In the genomic region with DNA sequence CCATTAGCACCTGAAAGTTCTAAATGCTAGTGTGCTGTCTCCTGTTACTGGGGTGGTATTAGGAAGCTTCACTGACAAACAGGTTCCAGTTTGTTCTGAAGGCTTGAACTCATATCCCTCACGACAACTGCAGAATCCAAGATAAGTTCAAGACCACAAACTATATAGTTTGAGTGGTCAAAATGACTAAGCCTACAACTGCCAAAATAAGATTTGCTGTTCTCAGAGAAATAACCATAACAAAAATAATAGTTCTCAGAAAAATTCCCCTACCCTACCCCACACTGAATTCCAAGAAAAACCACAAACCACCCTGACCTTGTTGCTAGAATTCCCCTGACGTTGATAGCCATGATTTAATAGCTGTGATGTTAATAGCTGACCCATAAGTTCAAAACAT, we compare ENCODE assay signal across 27 mouse cellular contexts. TPM values are rescaled to one million over a fixed set of nuclear protein-coding genes. Genes with fewer than 3 reads are reported as not detected.
DNase-seq lines count a peak whose midpoint lies in the region; ATAC-seq and TF ChIP-seq lines count a peak whose summit lies in the region.
"Had no signal": no experiment of that assay in that cellular context is flagged by ENCODE, and none has a peak within 500 bp of the region (broad histone marks: within the 10 kb centered on the region; RNA-seq: fewer than 3 reads in every experiment).

No protein-coding gene starts in this region.

- no peaks in the 10 kb centered on the region for H3K27me3 ChIP-seq in kidney, postnatal 0 days (ENCODE audit: insufficient read depth, low read length)
- no peaks in the 10 kb centered on the region for H3K27me3 ChIP-seq in stomach, embryonic 16.5 days (ENCODE audit: control insufficient read depth, insufficient read depth, low read length)
- H3K27me3 ChIP-seq in stomach, postnatal 0 days (ENCODE audit: control insufficient read depth, insufficient read depth, low read length): no peaks in the 10 kb centered on the region
- H3K27me3 ChIP-seq in MEL (ENCODE audit: control insufficient read depth in 1 of 2, insufficient read depth in 2 of 2, low read length in 2 of 2): peaks cover 2 to 5% of the 10 kb centered on the region in 2 experiments; a peak in 2 of 4 replicates
- no peaks in the 10 kb centered on the region for H3K27me3 ChIP-seq in cerebellum, adult 2 months (ENCODE audit: control insufficient read depth, insufficient read depth, low read length)
- no peaks in the 10 kb centered on the region for H3K27me3 ChIP-seq in intestine, postnatal 0 days (replicated peaks; ENCODE audit: control insufficient read depth, insufficient read depth, low read length)
- H3K27me3 ChIP-seq: embryonic facial prominence, embryonic 12.5 days; embryonic facial prominence, embryonic 15.5 days; heart, embryonic 12.5 days; heart, embryonic 15.5 days had no signal

- ATAC-seq in kidney, postnatal 0 days (replicated peaks; ENCODE audit: low FRiP score, low read depth): no peak
- ATAC-seq in stomach, embryonic 16.5 days (ENCODE audit: insufficient read depth, low FRiP score): no peak
- no peak for ATAC-seq in stomach, postnatal 0 days (ENCODE audit: low FRiP score, low TSS enrichment)
- no peak for ATAC-seq in intestine, postnatal 0 days
- ATAC-seq: activated CD4-positive, CD25-positive, alpha-beta regulatory T cell, adult 4 months; forebrain, embryonic 14.5 days; forebrain, postnatal 0 days; hindbrain, postnatal 0 days; inflammation-experienced regulatory T-cells, adult 6 months had no signal

- H3K4me3 ChIP-seq in kidney, postnatal 0 days (replicated peaks; ENCODE audit: low read depth, low read length): no peak overlapping the region
- no peak overlapping the region for H3K4me3 ChIP-seq in stomach, embryonic 16.5 days (replicated peaks; ENCODE audit: low read length)
- H3K4me3 ChIP-seq in stomach, postnatal 0 days (ENCODE audit: low read depth, low read length): no peak overlapping the region
- no peak overlapping the region for H3K4me3 ChIP-seq in MEL (ENCODE audit: control insufficient read depth in 1 of 2, insufficient read depth in 1 of 2, low read depth in 2 of 2, low read length in 2 of 2)
- no peak overlapping the region for H3K4me3 ChIP-seq in cerebellum, adult 2 months (replicated peaks; ENCODE audit: insufficient read depth, low read depth, low read length)
- no peak overlapping the region for H3K4me3 ChIP-seq in intestine, postnatal 0 days (ENCODE audit: low read depth, low read length)
- H3K4me3 ChIP-seq: embryonic facial prominence, embryonic 12.5 days; embryonic facial prominence, embryonic 15.5 days; gastrocnemius, adult 2 months; heart, embryonic 12.5 days; heart, embryonic 15.5 days had no signal

- no peaks in the 10 kb centered on the region for H3K4me1 ChIP-seq in kidney, postnatal 0 days (replicated peaks; ENCODE audit: insufficient read depth, low read length)
- H3K4me1 ChIP-seq in stomach, embryonic 16.5 days (ENCODE audit: control insufficient read depth, insufficient read depth, low read length): no peaks in the 10 kb centered on the region
- H3K4me1 ChIP-seq in stomach, postnatal 0 days (replicated peaks; ENCODE audit: control insufficient read depth, insufficient read depth): no peaks in the 10 kb centered on the region
- H3K4me1 ChIP-seq in MEL (ENCODE audit: control insufficient read depth in 1 of 2, insufficient read depth in 2 of 2, low read length in 2 of 2): peaks cover 10 to 19% of the 10 kb centered on the region in 2 experiments
- no peaks in the 10 kb centered on the region for H3K4me1 ChIP-seq in cerebellum, adult 2 months (ENCODE audit: control insufficient read depth, insufficient read depth, low read length)
- H3K4me1 ChIP-seq in intestine, postnatal 0 days (replicated peaks; ENCODE audit: control insufficient read depth, insufficient read depth, low read length): no peaks in the 10 kb centered on the region
- H3K4me1 ChIP-seq: embryonic facial prominence, embryonic 12.5 days; embryonic facial prominence, embryonic 15.5 days; heart, embryonic 12.5 days; heart, embryonic 15.5 days had no signal

- no peak overlapping the region for H3K4me2 ChIP-seq in kidney, postnatal 0 days (ENCODE audit: low read length)
- no peak overlapping the region for H3K4me2 ChIP-seq in stomach, embryonic 16.5 days (ENCODE audit: low read depth, low read length)
- no peak overlapping the region for H3K4me2 ChIP-seq in stomach, postnatal 0 days (replicated peaks; ENCODE audit: low read depth)
- no peak overlapping the region for H3K4me2 ChIP-seq in intestine, postnatal 0 days (replicated peaks; ENCODE audit: low read depth)
- H3K4me2 ChIP-seq: embryonic facial prominence, embryonic 12.5 days; embryonic facial prominence, embryonic 15.5 days; heart, embryonic 12.5 days; heart, embryonic 15.5 days; hindbrain, embryonic 14.5 days had no signal

- WGBS in kidney, postnatal 0 days: 68% methylated on average over 2 of the region's 2 CpGs
- 69% methylated on average over 2 of the region's 2 CpGs for WGBS in stomach, embryonic 16.5 days
- WGBS in stomach, postnatal 0 days: 69% methylated on average over 2 of the region's 2 CpGs
- 89% methylated on average over 2 of the region's 2 CpGs for WGBS in cerebellum, adult 2 months
- WGBS in intestine, postnatal 0 days: 81% methylated on average over 2 of the region's 2 CpGs

- TF ChIP-seq CTCF in kidney, postnatal 0 days (IDR thresholded peaks at IDR 0.05; ENCODE audit: low read depth): no peak; the same call in 1 of the 2 replicates
- no peak for TF ChIP-seq CTCF in stomach, postnatal 0 days (IDR thresholded peaks at IDR 0.05; ENCODE audit: low read depth)
- TF ChIP-seq CTCF in MEL (IDR thresholded peaks at IDR 0.05 in 2 of 3, conservative IDR thresholded peaks at IDR 0.05 in 1 of 3; ENCODE audit: control insufficient read depth in 1 of 3, insufficient read depth in 1 of 3, low read depth in 2 of 3, low read length in 3 of 3, poor library complexity in 1 of 3, severe bottlenecking in 1 of 3): no peak
- no peak for TF ChIP-seq CTCF in cerebellum, adult 2 months (IDR thresholded peaks at IDR 0.05; ENCODE audit: borderline replicate concordance, insufficient read depth, low read depth, low read length)
- no peak for TF ChIP-seq CTCF in intestine, postnatal 0 days (IDR thresholded peaks at IDR 0.05; ENCODE audit: low read depth)

- H3K9me3 ChIP-seq in kidney, postnatal 0 days (replicated peaks; ENCODE audit: low read length): no peaks in the 10 kb centered on the region
- no peaks in the 10 kb centered on the region for H3K9me3 ChIP-seq in stomach, embryonic 16.5 days (replicated peaks; ENCODE audit: control insufficient read depth, low read length)
- H3K9me3 ChIP-seq in stomach, postnatal 0 days (ENCODE audit: control insufficient read depth, low read length): no peaks in the 10 kb centered on the region
- no peaks in the 10 kb centered on the region for H3K9me3 ChIP-seq in MEL (replicated peaks; ENCODE audit: insufficient read depth, low read length)
- H3K9me3 ChIP-seq in intestine, postnatal 0 days (ENCODE audit: control insufficient read depth): no peaks in the 10 kb centered on the region
- H3K9me3 ChIP-seq: embryonic facial prominence, embryonic 12.5 days; embryonic facial prominence, embryonic 15.5 days; heart, embryonic 15.5 days had no signal

- no peak overlapping the region for H3K27ac ChIP-seq in kidney, postnatal 0 days
- H3K27ac ChIP-seq in stomach, embryonic 16.5 days (ENCODE audit: low read length): peak overlapping the region; percentile 90; the same call in 1 of the 2 replicates
- no peak overlapping the region for H3K27ac ChIP-seq in stomach, postnatal 0 days (replicated peaks)
- H3K27ac ChIP-seq in MEL (ENCODE audit: control insufficient read depth, low read depth, low read length): no peak overlapping the region
- no peak overlapping the region for H3K27ac ChIP-seq in cerebellum, adult 2 months (ENCODE audit: insufficient read depth, low read length)
- no peak overlapping the region for H3K27ac ChIP-seq in intestine, postnatal 0 days (ENCODE audit: low read depth, low read length)
- H3K27ac ChIP-seq: embryonic facial prominence, embryonic 12.5 days; embryonic facial prominence, embryonic 15.5 days; gastrocnemius, adult 2 months; heart, embryonic 15.5 days; hindbrain, embryonic 14.5 days; hindbrain, postnatal 0 days had no signal

- H3K36me3 ChIP-seq in kidney, postnatal 0 days (ENCODE audit: insufficient read depth, low read length): no peaks in the 10 kb centered on the region
- H3K36me3 ChIP-seq in stomach, embryonic 16.5 days (ENCODE audit: control insufficient read depth, insufficient read depth, low read length): no peaks in the 10 kb centered on the region
- no peaks in the 10 kb centered on the region for H3K36me3 ChIP-seq in stomach, postnatal 0 days (ENCODE audit: control insufficient read depth, insufficient read depth, low read length)
- peaks cover 0 to 17% of the 10 kb centered on the region in 2 experiments; a peak in 2 of 4 replicates for H3K36me3 ChIP-seq in MEL (ENCODE audit: control insufficient read depth in 1 of 2, insufficient read depth in 2 of 2, low read length in 2 of 2)
- no peaks in the 10 kb centered on the region for H3K36me3 ChIP-seq in intestine, postnatal 0 days (ENCODE audit: control insufficient read depth, insufficient read depth)
- H3K36me3 ChIP-seq: embryonic facial prominence, embryonic 12.5 days; embryonic facial prominence, embryonic 15.5 days; heart, embryonic 12.5 days; heart, embryonic 15.5 days had no signal

- TF ChIP-seq POLR2A in MEL (IDR thresholded peaks at IDR 0.05; ENCODE audit: control insufficient read depth in 1 of 2, insufficient read depth in 1 of 2, low read depth in 1 of 2, low read length in 2 of 2, poor library complexity in 1 of 2): no peak
- no peak for TF ChIP-seq POLR2A in cerebellum, adult 2 months (IDR thresholded peaks at IDR 0.05; ENCODE audit: borderline replicate concordance, insufficient read depth, low read length)

- no peak for TF ChIP-seq EP300 in stomach, postnatal 0 days (optimal IDR thresholded peaks at IDR 0.05)
- peak; percentile 91 to 96 for TF ChIP-seq EP300 in MEL (IDR thresholded peaks at IDR 0.05; ENCODE audit: low read depth in 1 of 2, low read length in 2 of 2)

- no peak overlapping the region for H3K9ac ChIP-seq in kidney, postnatal 0 days (ENCODE audit: low read depth, low read length)
- H3K9ac ChIP-seq in stomach, embryonic 16.5 days (ENCODE audit: low read length): no peak overlapping the region
- no peak overlapping the region for H3K9ac ChIP-seq in stomach, postnatal 0 days (ENCODE audit: low read length)
- H3K9ac ChIP-seq in MEL (ENCODE audit: control insufficient read depth, low read depth, low read length, poor library complexity, severe bottlenecking): no peak overlapping the region
- no peak overlapping the region for H3K9ac ChIP-seq in intestine, postnatal 0 days (ENCODE audit: low read depth, low read length)
- H3K9ac ChIP-seq: embryonic facial prominence, embryonic 12.5 days; embryonic facial prominence, embryonic 15.5 days; forebrain, postnatal 0 days; heart, embryonic 12.5 days; heart, embryonic 15.5 days; hindbrain, embryonic 14.5 days had no signal

- H3K79me2 ChIP-seq in MEL (ENCODE audit: control insufficient read depth, insufficient read depth, low read length, poor library complexity): no peaks in the 10 kb centered on the region

- DNase-seq in kidney, postnatal 0 days (ENCODE audit: low spot score): peak; percentile 9
- no peak for DNase-seq in kidney, postnatal 10 days
- no peak for DNase-seq in stomach, postnatal 0 days (ENCODE audit: low spot score)
- DNase-seq in MEL (ENCODE audit: low read depth, low spot score): peak; percentile 84
- DNase-seq in cerebellum, adult 2 months: no peak
- DNase-seq: adrenal gland, postnatal 25 days; cerebellum, adult 18-20 months; cerebellum, adult 9-11 months; cerebellum, postnatal 25 days; forebrain, postnatal 0 days; gastrocnemius, adult 2 months; gastrocnemius, postnatal 14 days had no signal

- TF ChIP-seq RAD21 in MEL (IDR thresholded peaks at IDR 0.05; ENCODE audit: low read depth, low read length): no peak

RNA-seq across cellular contexts. Expression of a gene that starts 11.0 kb away (rescaled TPM):
- 12.6 and 14.5 TPM in 2 replicates for polyA plus RNA-seq in kidney, postnatal 0 days (2015; fragmentation: Nextera tagmentation; extraction: Ambion mirVana)
- 27.5 and 29.7 TPM in 2 replicates for polyA plus RNA-seq in stomach, embryonic 16.5 days (2015; fragmentation: Nextera tagmentation; extraction: Ambion mirVana)
- polyA plus RNA-seq in stomach, postnatal 0 days (2015; fragmentation: Nextera tagmentation; extraction: Ambion mirVana): 12.2 and 12.9 TPM in 2 replicates
- total RNA-seq in MEL (2012; rRNA removed): 58.6 and 67.8 TPM in 2 replicates
- polyA plus RNA-seq in MEL (2012; ENCODE audit: insufficient read depth in 1 of 2, insufficient read length in 2 of 2, low read depth in 1 of 2, low replicate concordance in 2 of 2, missing spikeins in 1 of 2): 100 to 1,000 TPM in 1 of 2 experiments, not detected in 1; 101 TPM
- 16.8 and 19.8 TPM in 2 replicates for polyA plus RNA-seq in cerebellum, adult 2 months (2012; rRNA removed)
- polyA plus RNA-seq in intestine, postnatal 0 days (2015; fragmentation: Nextera tagmentation; extraction: Ambion mirVana): 12.6 and 14.4 TPM in 2 replicates

RNA-seq across cellular contexts. Expression of a gene that starts 26.7 kb away (rescaled TPM):
- polyA plus RNA-seq in kidney, postnatal 0 days (2015; fragmentation: Nextera tagmentation; extraction: Ambion mirVana): 0.11 and 0.18 TPM in 2 replicates
- polyA plus RNA-seq in stomach, embryonic 16.5 days (2015; fragmentation: Nextera tagmentation; extraction: Ambion mirVana): 1.0 and 1.9 TPM in 2 replicates
- 0.47 and 0.61 TPM in 2 replicates for polyA plus RNA-seq in stomach, postnatal 0 days (2015; fragmentation: Nextera tagmentation; extraction: Ambion mirVana)
- total RNA-seq in MEL (2012; rRNA removed): not detected in 2 replicates
- not detected for polyA plus RNA-seq in MEL (2012; ENCODE audit: insufficient read depth in 1 of 2, insufficient read length in 2 of 2, low read depth in 1 of 2, low replicate concordance in 2 of 2, missing spikeins in 1 of 2)
- polyA plus RNA-seq in cerebellum, adult 2 months (2012; rRNA removed): 0.07 and 0.13 TPM in 2 replicates
- polyA plus RNA-seq in intestine, postnatal 0 days (2015; fragmentation: Nextera tagmentation; extraction: Ambion mirVana): 0.27 and 0.38 TPM in 2 replicates
- total RNA-seq: common myeloid progenitor, adult 5-6 weeks; gastrocnemius, adult 2 months; gastrocnemius, postnatal 14 days; gastrocnemius, postnatal 4 days had no signal
- polyA plus RNA-seq: frontal cortex, adult 2 months; hindbrain, embryonic 11.5 days; inflammation-experienced regulatory T-cells, adult 6 months had no signal

RNA-seq across cellular contexts. Expression of a gene that starts 45.1 kb away (rescaled TPM):
- polyA plus RNA-seq in kidney, postnatal 0 days (2015; fragmentation: Nextera tagmentation; extraction: Ambion mirVana): 3.1 and 3.3 TPM in 2 replicates
- 2.7 and 3.3 TPM in 2 replicates for polyA plus RNA-seq in stomach, embryonic 16.5 days (2015; fragmentation: Nextera tagmentation; extraction: Ambion mirVana)
- polyA plus RNA-seq in stomach, postnatal 0 days (2015; fragmentation: Nextera tagmentation; extraction: Ambion mirVana): 1.2 and 1.4 TPM in 2 replicates
- 10.5 and 12.1 TPM in 2 replicates for total RNA-seq in MEL (2012; rRNA removed)
- polyA plus RNA-seq in MEL (2012; ENCODE audit: insufficient read depth in 1 of 2, insufficient read length in 2 of 2, low read depth in 1 of 2, low replicate concordance in 2 of 2, missing spikeins in 1 of 2): 1 to 10 TPM in 1 of 2 experiments, not detected in 1; 7.6 TPM
- polyA plus RNA-seq in cerebellum, adult 2 months (2012; rRNA removed): 2.8 and 3.2 TPM in 2 replicates
- 1.3 and 1.5 TPM in 2 replicates for polyA plus RNA-seq in intestine, postnatal 0 days (2015; fragmentation: Nextera tagmentation; extraction: Ambion mirVana)
- total RNA-seq: gastrocnemius, adult 2 months had no signal

RNA-seq across cellular contexts. Expression of a gene that starts 57.9 kb away (rescaled TPM):
- 102 and 111 TPM in 2 replicates for polyA plus RNA-seq in kidney, postnatal 0 days (2015; fragmentation: Nextera tagmentation; extraction: Ambion mirVana)
- polyA plus RNA-seq in stomach, embryonic 16.5 days (2015; fragmentation: Nextera tagmentation; extraction: Ambion mirVana): 90.4 and 93.4 TPM in 2 replicates
- polyA plus RNA-seq in stomach, postnatal 0 days (2015; fragmentation: Nextera tagmentation; extraction: Ambion mirVana): 99.2 and 106 TPM in 2 replicates
- 80.2 and 103 TPM in 2 replicates for total RNA-seq in MEL (2012; rRNA removed)
- 100 to 1,000 TPM in 1 of 2 experiments, not detected in 1; 146 TPM for polyA plus RNA-seq in MEL (2012; ENCODE audit: insufficient read depth in 1 of 2, insufficient read length in 2 of 2, low read depth in 1 of 2, low replicate concordance in 2 of 2, missing spikeins in 1 of 2)
- 115 and 150 TPM in 2 replicates for polyA plus RNA-seq in cerebellum, adult 2 months (2012; rRNA removed)
- 121 and 123 TPM in 2 replicates for polyA plus RNA-seq in intestine, postnatal 0 days (2015; fragmentation: Nextera tagmentation; extraction: Ambion mirVana)

Comparison
In these comparisons a context has a peak if more than half of its experiments do, and no peak if none do; other contexts are left out.
1. DNase-seq: peak in kidney, postnatal 0 days (single experiment) and MEL (single experiment); none in kidney, postnatal 10 days (single experiment), stomach, postnatal 0 days (single experiment) and cerebellum, adult 2 months (0 of 2).